Mouse (Mus musculus) heart, postnatal 25 days (tissue): ENCODE data around the gene Tmem237. TPM values are rescaled to one million over a fixed set of nuclear protein-coding genes. Genes with fewer than 3 reads are reported as not detected.

Experiments
- DNase-seq: peaks from one replicate; pipeline ENCODE4 v3.0.0; 2022; ENCODE audit warnings: low spot score
- intact Hi-C: fragments of 180-260 bp; cut with DNase I; formaldehyde crosslinking; loops from one replicate; pipeline ENCODE4 v1.15.1; 2025
- total RNA-seq, 2 experiments: library from RNA; stranded (reverse); gene quantifications; 2 replicates each; pipeline ENCODE4 v1.2.3; 2021

The Tmem237 gene
- total RNA-seq, 2 experiments from 2014 or later: 3.8 to 4.0 TPM

DNA sequence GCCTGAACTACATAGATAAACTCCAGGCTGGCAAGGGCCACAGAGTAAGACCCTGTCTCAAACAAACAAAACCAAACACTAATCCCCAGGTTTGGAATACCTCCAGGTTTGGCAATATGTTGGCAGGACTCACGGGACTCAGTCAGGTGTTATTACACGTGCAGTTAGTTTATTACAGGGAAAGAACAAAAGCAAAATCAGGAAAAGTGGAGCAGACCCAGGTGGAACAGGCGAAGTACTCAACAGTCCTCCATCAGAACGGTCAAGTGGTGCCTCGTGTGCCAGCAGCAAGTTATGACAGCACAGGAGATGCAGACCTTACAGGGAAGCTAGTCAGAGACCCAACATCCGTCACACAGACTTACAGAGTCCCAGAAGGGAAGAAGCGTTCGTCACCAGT, 9.7 kb downstream of the Tmem237 start:
- intact Hi-C loops: no loop called here
- DNase-seq: no peak

DNA sequence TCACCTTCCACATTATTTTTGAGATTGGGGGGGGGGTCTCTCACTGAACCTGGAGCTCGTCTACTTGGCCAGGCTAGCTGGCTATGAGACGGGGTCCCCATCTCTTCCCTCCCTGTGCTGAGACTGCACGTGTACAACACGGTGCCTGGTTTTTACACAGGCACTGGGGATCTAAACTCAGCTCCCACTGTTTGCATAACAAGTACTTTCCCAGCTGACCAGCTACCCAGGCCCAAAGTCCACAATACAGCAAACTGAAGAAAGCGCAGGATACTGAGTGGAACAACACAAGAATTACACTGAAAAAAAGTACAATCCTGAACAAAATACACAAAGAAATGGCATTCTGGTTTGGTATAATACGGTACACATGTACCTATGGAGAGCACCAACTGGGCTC, 18.1 kb downstream of the Tmem237 start:
- DNase-seq: no peak
- intact Hi-C loops: no loop called here

DNA sequence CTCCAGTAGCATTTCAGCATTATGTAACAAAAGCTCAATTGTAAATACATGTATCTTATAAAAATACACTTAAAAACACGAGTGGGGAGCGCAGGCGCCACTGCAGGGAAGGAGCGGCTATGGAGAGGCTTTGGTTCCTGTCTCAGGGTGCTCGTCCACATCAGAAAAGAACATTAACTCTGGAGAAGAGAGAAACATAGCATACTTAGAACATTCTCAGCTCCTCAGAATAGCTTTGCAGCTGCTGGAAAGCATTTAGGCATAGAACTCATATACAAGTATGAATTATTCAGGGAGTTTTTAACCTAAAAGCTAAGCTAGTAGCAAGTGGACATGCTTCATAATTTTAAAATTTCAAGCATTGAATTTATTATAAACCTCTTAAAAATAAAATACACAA, 19.2 kb downstream of the Tmem237 start:
- intact Hi-C loops: no loop called here

DNA sequence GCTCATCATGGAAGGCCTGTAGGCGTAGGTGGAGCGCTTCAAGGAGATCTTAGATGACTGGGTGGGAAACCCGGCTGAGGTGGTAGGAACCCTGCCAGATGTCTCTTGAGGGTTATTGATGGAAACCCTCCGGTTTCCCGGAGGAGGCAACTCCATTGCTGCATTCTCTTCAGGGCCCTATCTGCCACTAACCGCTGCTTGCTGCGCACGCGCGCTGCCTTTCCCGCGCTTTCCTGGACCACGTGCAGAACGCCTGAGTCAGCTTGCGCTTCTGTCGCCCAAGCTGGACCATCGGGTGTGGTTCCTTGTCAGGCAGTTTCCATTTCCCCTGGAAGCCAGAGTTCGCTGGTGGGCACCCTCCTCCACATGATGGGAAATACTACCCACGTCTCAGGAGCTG, 25.5 kb downstream of the Tmem237 start, which contains the start of gene C2cd6:
C2cd6 (minus strand) TSS at position 196 of the 400 bp plus-strand sequence.
- intact Hi-C loops: no loop called here
- DNase-seq: no peak

More for the DNA sequence above, 19.2 kb downstream of the Tmem237 start:
- no peak for DNase-seq

DNA sequence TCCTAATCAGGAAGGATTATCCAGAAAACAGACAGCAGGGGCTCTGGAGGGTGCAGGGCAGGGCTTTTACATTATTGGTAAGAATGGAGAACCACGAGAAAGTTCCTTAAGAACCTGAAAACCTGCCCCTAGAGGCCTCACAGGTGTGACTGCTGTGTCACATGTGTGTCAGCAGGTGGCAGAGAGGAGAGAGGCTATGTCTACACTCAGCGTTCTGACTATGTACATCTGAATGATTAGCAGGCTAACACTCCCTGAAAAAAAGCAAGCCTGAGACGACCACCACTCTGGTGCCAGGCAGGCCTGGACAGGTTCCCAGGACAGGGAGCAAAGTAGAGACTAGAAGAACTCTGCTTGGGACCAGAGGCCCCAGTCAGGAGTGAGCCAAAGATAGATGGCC, 49.3 kb downstream of the Tmem237 start:
- intact Hi-C loops: loop anchor here (5.0 kb wide), 1 partner anchor 166 kb away; the partner anchor contains the start of gene Als2
- DNase-seq: no peak

DNA sequence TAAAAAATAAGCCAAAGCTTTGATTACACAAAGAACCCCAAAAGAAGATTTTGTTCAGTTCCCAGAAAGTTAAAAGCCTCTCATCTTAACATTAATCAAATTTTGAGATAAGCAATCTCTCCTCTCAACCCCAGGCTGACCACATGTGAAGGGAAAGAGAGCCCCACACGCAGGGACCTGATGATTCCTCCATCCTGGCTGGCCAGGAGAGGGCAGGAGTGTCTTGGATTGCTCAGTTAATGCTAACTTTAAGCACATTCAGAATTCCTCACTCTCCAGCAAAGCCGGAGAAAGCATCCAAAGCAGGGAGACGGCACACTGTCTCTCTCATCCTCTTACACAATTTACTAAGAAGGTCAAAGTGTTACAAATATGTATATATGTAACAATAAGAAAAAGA, 52.2 kb downstream of the Tmem237 start:
- intact Hi-C loops: loop anchor here (2.0 kb wide), 1 partner anchor 75 kb away; no protein-coding TSS in a partner anchor
- no peak for DNase-seq

DNA sequence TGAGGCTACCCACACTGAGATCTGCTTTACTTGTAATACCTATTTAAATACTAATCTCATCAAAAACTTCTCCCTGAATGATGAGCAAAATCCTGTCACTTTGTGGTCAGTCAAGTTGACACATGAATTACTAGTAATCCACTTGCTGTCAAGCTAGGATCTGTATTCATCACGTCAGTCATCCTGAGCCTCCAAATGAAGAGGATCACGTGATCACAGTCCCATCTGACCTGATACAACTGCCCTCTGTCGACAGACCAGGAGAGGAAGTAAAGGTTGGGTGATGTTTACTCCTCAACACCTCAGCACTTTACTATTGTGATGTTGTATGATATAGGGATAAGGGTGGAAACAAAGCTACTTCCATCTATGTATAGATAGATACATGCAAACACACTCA, 56.5 kb downstream of the Tmem237 start:
- intact Hi-C loops: no loop called here
- no peak for DNase-seq

DNA sequence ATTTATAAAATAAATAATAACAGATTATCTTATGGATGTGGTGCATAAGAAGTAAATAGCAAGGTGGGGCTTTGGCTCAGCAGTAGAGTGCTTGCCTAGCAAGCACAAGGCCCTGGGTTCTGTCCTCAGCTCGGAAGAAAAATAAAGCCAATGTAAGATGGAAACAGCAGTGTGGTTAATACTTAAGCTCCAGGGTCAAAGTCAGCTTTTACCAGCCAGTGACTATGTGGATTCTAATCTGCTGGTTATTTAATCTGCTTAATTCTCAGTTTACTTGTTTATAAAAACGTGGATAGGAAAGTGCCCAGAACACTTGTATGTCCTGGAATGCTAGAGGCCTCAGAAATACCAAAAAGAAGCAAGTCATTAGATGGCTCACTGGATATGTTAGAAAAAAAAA, 63.3 kb downstream of the Tmem237 start:
- DNase-seq: no peak
- intact Hi-C loops: no loop called here

DNA sequence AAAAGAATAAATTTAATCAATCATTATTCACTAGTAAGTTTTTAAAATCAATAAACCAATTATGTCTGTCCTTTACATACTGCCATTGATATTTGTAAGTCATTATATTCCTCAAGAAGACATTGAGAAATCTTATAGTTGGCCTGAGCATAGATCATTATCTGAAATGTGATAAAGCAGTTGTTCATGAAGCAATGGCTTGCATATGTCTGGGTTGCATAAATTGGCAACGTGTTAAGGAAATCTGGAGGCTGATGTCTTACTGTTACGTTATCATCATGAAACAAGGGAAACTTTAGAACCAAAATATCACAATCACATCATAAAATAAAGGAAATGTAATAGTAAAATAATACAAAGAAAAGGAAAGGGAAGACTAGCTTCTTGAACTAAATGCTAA, 68.9 kb downstream of the Tmem237 start:
- intact Hi-C loops: no loop called here
- DNase-seq: no peak

Other genes starting within 250 kb of the Tmem237 start
- 100 to 1,000 TPM; 185 to 192 TPM for gene Trak2, start 147.0 kb downstream of the Tmem237 start, total RNA-seq
- 10 to 100 TPM; 55.0 to 57.1 TPM for gene Stradb, start 146.9 kb downstream of the Tmem237 start, total RNA-seq
- gene C2cd6, start 25.5 kb downstream of the Tmem237 start, total RNA-seq: not detected
- under 1 TPM; 0.08 to 0.23 TPM for gene Mpp4, start 43.0 kb upstream of the Tmem237 start, total RNA-seq
- gene Als2, start 116.8 kb upstream of the Tmem237 start, total RNA-seq: 10 to 100 TPM in 1 of 2 experiments, 1 to 10 TPM in 1; 7.8 to 11.6 TPM
- gene Cdk15, start 136.5 kb upstream of the Tmem237 start, total RNA-seq: not detected